In genomic region chr3:65317876-65318537, GRCm38 (mm10) we compare ENCODE assay signal across 9 mouse cellular contexts.
A peak's percentile ranks its signal among the peaks of the same experiment; 100 is the strongest.
DNase-seq lines count a peak whose midpoint lies in the region; ATAC-seq lines count a peak whose summit lies in the region.
"Had no signal": no experiment of that assay in that cellular context is flagged by ENCODE, and none has a peak within 500 bp of the region (broad histone marks: within the 10 kb centered on the region; RNA-seq: fewer than 3 reads in every experiment).

No protein-coding gene starts in this region.

- no peaks in the 10 kb centered on the region for H3K36me3 ChIP-seq in hindbrain, embryonic 10.5 days
- H3K36me3 ChIP-seq in hindbrain, embryonic 13.5 days: no peaks in the 10 kb centered on the region
- H3K36me3 ChIP-seq in embryonic facial prominence, embryonic 10.5 days (replicated peaks): no peaks in the 10 kb centered on the region
- H3K36me3 ChIP-seq: lung, embryonic 15.5 days had no signal

- no peak overlapping the region for H3K27ac ChIP-seq in hindbrain, embryonic 10.5 days
- no peak overlapping the region for H3K27ac ChIP-seq in hindbrain, embryonic 13.5 days
- H3K27ac ChIP-seq in embryonic facial prominence, embryonic 10.5 days (replicated peaks): no peak overlapping the region
- H3K27ac ChIP-seq: lung, embryonic 15.5 days had no signal

- peak; percentile 56 for DNase-seq in hindbrain, embryonic 10.5 days (ENCODE audit: low spot score)
- peak; percentile 57 to 63 for DNase-seq in B cell, adult 2 months
- peak; percentile 29 for DNase-seq in WW6 (ENCODE audit: low read depth, low spot score)
- peak; percentile 52 for DNase-seq in embryonic facial prominence, embryonic 10.5 days (ENCODE audit: low spot score)
- DNase-seq in kidney, adult 9 months: peak; percentile 35
- no peak for DNase-seq in right cerebral cortex, postnatal 25 days

- no peaks in the 10 kb centered on the region for H3K9me3 ChIP-seq in hindbrain, embryonic 10.5 days
- no peaks in the 10 kb centered on the region for H3K9me3 ChIP-seq in hindbrain, embryonic 13.5 days
- H3K9me3 ChIP-seq in embryonic facial prominence, embryonic 10.5 days: no peaks in the 10 kb centered on the region
- H3K9me3 ChIP-seq: lung, embryonic 15.5 days had no signal

- no peak overlapping the region for H3K4me2 ChIP-seq in hindbrain, embryonic 13.5 days
- H3K4me2 ChIP-seq: lung, embryonic 15.5 days had no signal

- no peak for ATAC-seq in hindbrain, embryonic 13.5 days (ENCODE audit: low FRiP score)
- peak; percentile 33; the same call in 1 of the 2 replicates for ATAC-seq in monocyte, adult 5-6 weeks (replicated peaks; ENCODE audit: insufficient number of reproducible peaks, low FRiP score, low TSS enrichment, poor library complexity, severe bottlenecking)

- H3K27me3 ChIP-seq in hindbrain, embryonic 10.5 days (ENCODE audit: insufficient read depth, poor library complexity, severe bottlenecking): no peaks in the 10 kb centered on the region
- H3K27me3 ChIP-seq in hindbrain, embryonic 13.5 days: no peaks in the 10 kb centered on the region
- H3K27me3 ChIP-seq in embryonic facial prominence, embryonic 10.5 days (replicated peaks; ENCODE audit: low read depth, poor library complexity, severe bottlenecking): no peaks in the 10 kb centered on the region
- H3K27me3 ChIP-seq: lung, embryonic 15.5 days had no signal

- 45% methylated on average over 10 of the region's 10 CpGs for WGBS in hindbrain, embryonic 10.5 days
- WGBS in hindbrain, embryonic 13.5 days: 41% methylated on average over 10 of the region's 10 CpGs
- whole genome bisulfite sequencing in embryonic facial prominence, embryonic 10.5 days: 41% methylated on average over 10 of the region's 10 CpGs

- H3K9ac ChIP-seq in hindbrain, embryonic 13.5 days: no peak overlapping the region
- H3K9ac ChIP-seq: lung, embryonic 15.5 days had no signal

- H3K4me1 ChIP-seq in hindbrain, embryonic 10.5 days (replicated peaks): no peaks in the 10 kb centered on the region
- H3K4me1 ChIP-seq in hindbrain, embryonic 13.5 days (replicated peaks): no peaks in the 10 kb centered on the region
- no peaks in the 10 kb centered on the region for H3K4me1 ChIP-seq in embryonic facial prominence, embryonic 10.5 days

- H3K4me3 ChIP-seq in hindbrain, embryonic 10.5 days: no peak overlapping the region
- no peak overlapping the region for H3K4me3 ChIP-seq in hindbrain, embryonic 13.5 days
- H3K4me3 ChIP-seq in embryonic facial prominence, embryonic 10.5 days: no peak overlapping the region
- H3K4me3 ChIP-seq: lung, embryonic 15.5 days had no signal
